Comparison of ENCODE assay signal across 9 mouse cellular contexts in the genomic region with DNA sequence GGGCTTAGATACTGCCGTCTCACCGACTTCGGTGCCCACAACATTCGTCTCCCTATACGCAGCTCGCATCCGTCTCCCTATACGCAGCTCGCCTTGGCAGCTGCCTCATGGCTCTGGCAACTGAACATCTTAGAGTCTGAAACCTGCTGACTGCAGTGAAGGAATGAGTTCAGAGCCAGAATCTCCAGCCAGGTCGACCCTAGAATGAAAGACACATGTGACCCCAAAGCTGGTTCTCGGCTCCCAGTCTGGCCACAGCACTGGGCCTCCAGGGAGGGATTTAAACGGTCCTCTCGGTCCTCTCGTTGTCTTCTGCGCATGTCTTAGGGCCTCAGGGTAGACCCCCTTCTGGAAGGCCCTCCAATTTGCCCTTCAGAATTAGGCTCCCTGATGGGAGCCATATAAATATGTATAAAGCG.
DNase-seq lines count a peak whose midpoint lies in the region; ATAC-seq lines count a peak whose summit lies in the region.
"Had no signal": no experiment of that assay in that cellular context is flagged by ENCODE, and none has a peak within 500 bp of the region (broad histone marks: within the 10 kb centered on the region; RNA-seq: fewer than 3 reads in every experiment).

No protein-coding gene starts in this region.

- no peak overlapping the region for H3K27ac ChIP-seq in heart, embryonic 14.5 days (replicated peaks in 1 of 2; ENCODE audit: control insufficient read depth in 1 of 2, insufficient read depth in 1 of 2, low read depth in 2 of 2, low read length in 2 of 2)
- H3K27ac ChIP-seq in forebrain, embryonic 11.5 days (ENCODE audit: low read depth, low read length): peak overlapping the region; percentile 68
- no peak overlapping the region for H3K27ac ChIP-seq in limb, embryonic 12.5 days
- 0 out of 2 replicates have a peak overlapping the region, but pooled peaks have one; percentile 30 for H3K27ac ChIP-seq in neural tube, embryonic 15.5 days (replicated peaks)
- H3K27ac ChIP-seq: stomach, embryonic 15.5 days had no signal

- H3K9me3 ChIP-seq in heart, embryonic 14.5 days (ENCODE audit: control insufficient read depth, low read length): no peaks in the 10 kb centered on the region
- H3K9me3 ChIP-seq in forebrain, embryonic 11.5 days (ENCODE audit: control insufficient read depth, low read length): no peaks in the 10 kb centered on the region
- H3K9me3 ChIP-seq in limb, embryonic 12.5 days: no peaks in the 10 kb centered on the region
- no peaks in the 10 kb centered on the region for H3K9me3 ChIP-seq in neural tube, embryonic 15.5 days (replicated peaks)
- H3K9me3 ChIP-seq: stomach, embryonic 15.5 days had no signal

- H3K4me2 ChIP-seq in heart, embryonic 14.5 days (ENCODE audit: low read length): 0 out of 2 replicates have a peak overlapping the region, but pooled peaks have one; percentile 18
- H3K4me2 ChIP-seq in forebrain, embryonic 11.5 days (ENCODE audit: low read depth, low read length, severe bottlenecking): peak overlapping the region; percentile 13
- peak overlapping the region; percentile 37 for H3K4me2 ChIP-seq in limb, embryonic 12.5 days
- peak overlapping the region; percentile 38 for H3K4me2 ChIP-seq in neural tube, embryonic 15.5 days
- H3K4me2 ChIP-seq: stomach, embryonic 15.5 days had no signal

- H3K4me1 ChIP-seq in heart, embryonic 14.5 days (ENCODE audit: control insufficient read depth in 2 of 2, insufficient read depth in 2 of 2, low read length in 2 of 2): peaks cover 4 to 9% of the 10 kb centered on the region in 2 experiments; a peak in 3 of 4 replicates
- H3K4me1 ChIP-seq in forebrain, embryonic 11.5 days (replicated peaks; ENCODE audit: control insufficient read depth, insufficient read depth, low read length): peaks cover 12% of the 10 kb centered on the region
- peaks cover 10% of the 10 kb centered on the region for H3K4me1 ChIP-seq in limb, embryonic 12.5 days (replicated peaks)
- H3K4me1 ChIP-seq in neural tube, embryonic 15.5 days: peaks cover 11% of the 10 kb centered on the region
- H3K4me1 ChIP-seq: stomach, embryonic 15.5 days had no signal

- H3K9ac ChIP-seq in heart, embryonic 14.5 days (ENCODE audit: low read length): no peak overlapping the region; the same call in 1 of the 2 replicates
- H3K9ac ChIP-seq in forebrain, embryonic 11.5 days (ENCODE audit: low read length): peak overlapping the region; percentile 29
- no peak overlapping the region for H3K9ac ChIP-seq in limb, embryonic 12.5 days (replicated peaks)
- no peak overlapping the region for H3K9ac ChIP-seq in neural tube, embryonic 15.5 days (replicated peaks)
- H3K9ac ChIP-seq: stomach, embryonic 15.5 days had no signal

- H3K36me3 ChIP-seq in heart, embryonic 14.5 days (ENCODE audit: control insufficient read depth, insufficient read depth, low read length): no peaks in the 10 kb centered on the region
- H3K36me3 ChIP-seq in forebrain, embryonic 11.5 days (ENCODE audit: control insufficient read depth, insufficient read depth, low read length): no peaks in the 10 kb centered on the region
- H3K36me3 ChIP-seq in limb, embryonic 12.5 days: no peaks in the 10 kb centered on the region
- H3K36me3 ChIP-seq in neural tube, embryonic 15.5 days: no peaks in the 10 kb centered on the region
- H3K36me3 ChIP-seq: stomach, embryonic 15.5 days had no signal

- no peaks in the 10 kb centered on the region for H3K27me3 ChIP-seq in heart, embryonic 14.5 days (ENCODE audit: control insufficient read depth, insufficient read depth, low read length)
- no peaks in the 10 kb centered on the region; the same call in 1 of the 2 replicates for H3K27me3 ChIP-seq in forebrain, embryonic 11.5 days (ENCODE audit: control insufficient read depth, insufficient read depth, low read length)
- H3K27me3 ChIP-seq in limb, embryonic 12.5 days: peaks cover 5% of the 10 kb centered on the region; the same call in 1 of the 2 replicates
- H3K27me3 ChIP-seq in neural tube, embryonic 15.5 days (replicated peaks): no peaks in the 10 kb centered on the region
- H3K27me3 ChIP-seq: stomach, embryonic 15.5 days had no signal

- no peak overlapping the region for H3K4me3 ChIP-seq in heart, embryonic 14.5 days (ENCODE audit: control insufficient read depth in 1 of 2, insufficient read depth in 1 of 2, low read depth in 1 of 2, low read length in 2 of 2)
- no peak overlapping the region for H3K4me3 ChIP-seq in forebrain, embryonic 11.5 days (ENCODE audit: low read depth, low read length)
- H3K4me3 ChIP-seq in limb, embryonic 12.5 days (replicated peaks): no peak overlapping the region
- no peak overlapping the region for H3K4me3 ChIP-seq in neural tube, embryonic 15.5 days (replicated peaks)
- H3K4me3 ChIP-seq: stomach, embryonic 15.5 days had no signal

- no peak for DNase-seq in heart, postnatal 4 days
- peak; percentile 66 for DNase-seq in forebrain, embryonic 11.5 days (ENCODE audit: low spot score)
- DNase-seq in left cerebral cortex, adult 11 months (ENCODE audit: low spot score): no peak
- no peak for DNase-seq in adrenal gland, postnatal 10 days
- DNase-seq in cerebellum, postnatal 25 days: no peak

- ATAC-seq in heart, embryonic 14.5 days (ENCODE audit: insufficient number of reproducible peaks, insufficient read depth, low FRiP score, low read depth): no peak
- ATAC-seq in forebrain, embryonic 11.5 days (replicated peaks; ENCODE audit: low FRiP score): peak; percentile 75
- ATAC-seq in limb, embryonic 12.5 days (ENCODE audit: insufficient number of reproducible peaks, insufficient read depth, low FRiP score, low TSS enrichment, low read depth): no peak
- peak; percentile 24; the same call in 1 of the 2 replicates for ATAC-seq in neural tube, embryonic 15.5 days (ENCODE audit: low FRiP score)

- WGBS in heart, embryonic 14.5 days: 77% methylated on average over 16 of the region's 16 CpGs
- WGBS in forebrain, embryonic 11.5 days: 30% methylated on average over 16 of the region's 16 CpGs
- 30% methylated on average over 16 of the region's 16 CpGs for WGBS in limb, embryonic 12.5 days
- WGBS in neural tube, embryonic 15.5 days: 29% methylated on average over 16 of the region's 16 CpGs

Comparison
In these comparisons a context has a peak if more than half of its experiments do, and no peak if none do; other contexts are left out.
1. ATAC-seq: peak in forebrain, embryonic 11.5 days (single experiment) and neural tube, embryonic 15.5 days (single experiment); none in heart, embryonic 14.5 days (single experiment) and limb, embryonic 12.5 days (single experiment).
2. H3K27ac ChIP-seq: peak in forebrain, embryonic 11.5 days (single experiment) and neural tube, embryonic 15.5 days (single experiment); none in heart, embryonic 14.5 days (0 of 2) and limb, embryonic 12.5 days (single experiment).
3. Peak in every context shown above with its lines, with median percentiles within 50 percentile points of each other: H3K4me2 ChIP-seq.